Mouse (Mus musculus) right cerebral cortex, adult 2 months (tissue): ENCODE data around the gene Cdc123.

Experiments used
- DNase-seq, 2 experiments: peaks; one replicate each; pipeline ENCODE4 v3.0.0; 2021 to 2022; ENCODE audit warnings: low spot score in 2 of 2

Cdc123 gene

DNA sequence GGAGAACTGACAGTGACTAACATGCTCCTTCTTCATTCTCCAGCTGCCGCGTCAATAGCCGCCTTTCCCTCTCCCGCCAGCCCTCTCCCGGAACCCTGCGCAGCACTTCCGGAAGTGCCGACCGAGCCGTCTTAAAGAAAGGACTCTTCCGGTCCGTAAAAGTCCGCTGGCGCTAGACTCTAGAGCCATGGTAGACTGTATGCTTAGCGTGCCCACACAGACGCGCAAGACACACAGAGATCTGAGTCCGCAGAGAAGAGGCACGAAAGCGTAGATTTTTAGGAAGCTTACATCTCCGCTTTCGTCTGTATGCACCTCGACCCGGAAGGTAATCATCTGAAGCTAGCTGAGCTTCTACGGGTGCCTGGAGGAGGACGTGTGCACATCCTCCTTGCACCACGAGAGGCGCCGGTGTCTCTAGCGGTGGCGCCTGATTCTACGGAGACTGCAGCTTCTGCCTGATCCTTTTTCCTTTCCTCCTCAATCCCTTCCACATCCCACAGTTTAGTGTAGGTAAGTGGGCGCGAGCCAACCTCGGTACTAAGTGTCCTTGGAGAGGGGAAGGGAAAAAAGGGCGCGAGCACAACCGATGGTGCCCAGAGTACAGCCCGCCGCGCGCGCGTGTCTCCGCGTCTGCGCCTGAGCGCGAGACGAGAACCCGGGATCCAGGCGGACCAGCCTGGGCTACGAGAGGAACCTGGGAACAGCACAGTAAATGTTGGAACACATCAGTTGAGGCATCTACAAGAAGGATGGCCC lies at the start of gene Cdc123, which contains the start of gene Nudt5:
Gene Cdc123 (minus strand): TSS at position 292 of the 759 bp plus-strand sequence.
Gene Nudt5 (plus strand): TSS at position 147 of the 759 bp plus-strand sequence.
- DNase-seq: peak; percentile 92 to 95

GRCm38 (mm10) chr2:5894296-5894695 lies 49.3 kb upstream of the Cdc123 start:
- no peak for DNase-seq

DNA sequence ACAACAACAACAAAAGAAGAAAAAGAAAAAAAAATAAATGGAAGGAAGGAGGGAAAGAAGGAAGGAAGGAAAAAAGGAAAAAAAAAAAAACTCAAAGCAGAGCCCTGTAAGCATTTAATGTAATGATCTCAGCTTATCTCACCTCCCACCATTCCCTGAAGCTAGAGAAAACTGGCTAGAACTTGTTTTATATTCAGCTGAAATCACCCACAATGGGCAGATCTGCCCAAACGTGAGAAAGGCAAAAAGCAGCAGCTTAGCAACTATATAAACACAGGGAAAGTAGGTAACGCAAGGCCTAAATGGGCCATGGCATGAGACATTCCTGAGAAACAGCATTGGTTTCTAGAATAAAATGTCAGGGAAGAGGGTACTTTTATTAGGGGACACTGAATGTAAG lies 44.4 kb upstream of the Cdc123 start:
- DNase-seq: peak in 1 of 2 experiments; percentile 44

DNA sequence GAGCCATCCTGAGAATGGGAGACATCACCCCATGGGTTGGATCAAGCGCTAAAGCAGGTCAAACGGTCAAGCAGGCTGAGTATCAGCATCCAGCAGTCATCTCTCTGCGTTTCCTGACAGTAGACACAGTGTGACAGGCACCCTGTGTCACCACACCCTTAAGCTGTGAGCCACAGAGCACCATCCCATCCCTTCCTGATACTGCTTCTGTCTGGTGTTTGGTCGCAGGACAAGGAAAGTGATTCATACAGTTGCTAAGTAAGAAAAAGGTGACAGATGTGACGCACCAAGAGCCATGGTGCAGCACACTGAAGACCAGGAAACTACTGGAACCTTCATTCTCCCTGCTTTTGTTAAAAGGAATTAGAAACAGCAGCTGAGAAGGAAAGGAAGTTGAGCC lies 43.9 kb upstream of the Cdc123 start:
- no peak for DNase-seq

DNA sequence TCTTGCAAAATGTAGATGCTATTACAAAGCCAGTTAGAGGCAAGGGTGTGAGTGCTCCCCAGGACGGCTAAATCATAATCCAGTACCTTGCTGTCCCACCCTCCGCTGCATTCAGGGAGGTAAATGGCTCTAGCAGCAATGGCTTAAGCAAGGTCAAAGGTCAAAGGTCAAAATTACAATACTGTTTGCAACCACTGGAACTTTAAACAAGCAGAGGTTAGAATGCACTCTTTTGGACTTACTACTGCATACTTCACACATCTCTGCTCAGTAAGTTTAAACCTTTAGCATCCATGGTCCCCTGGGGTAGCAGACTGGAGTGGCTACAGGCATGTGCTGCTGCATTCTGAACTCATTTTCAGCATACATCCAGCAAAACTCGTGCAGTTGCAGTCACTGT lies 32.5 kb upstream of the Cdc123 start:
- no peak for DNase-seq

DNA sequence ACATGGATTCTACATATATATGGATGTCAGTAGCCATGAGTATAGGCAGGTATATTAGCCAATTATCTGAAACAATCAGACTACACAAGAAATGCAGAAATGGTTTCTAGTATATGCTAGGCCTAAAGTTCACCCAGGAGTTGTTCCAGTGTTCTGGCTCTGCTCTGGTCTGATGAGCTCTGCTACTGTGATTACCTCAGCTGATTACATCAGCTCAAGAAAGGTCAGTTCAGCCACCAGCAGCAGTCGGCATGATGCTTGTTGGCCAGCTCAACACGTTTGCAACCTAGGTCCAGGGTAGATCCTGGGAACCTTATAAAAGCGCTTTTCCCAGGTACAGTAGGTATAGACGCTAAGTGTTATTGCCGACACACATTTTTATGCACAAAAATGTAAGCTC lies 24.8 kb upstream of the Cdc123 start:
- DNase-seq: no peak

- no peak for DNase-seq
These were observed 22.7 kb upstream of the Cdc123 start for GRCm38 (mm10) chr2:5867681-5868080.

GRCm38 (mm10) chr2:5862834-5863233 lies 17.9 kb upstream of the Cdc123 start, which contains the start of gene Gm13199:
Gm13199 (minus strand) TSS chr2:5862934.
- DNase-seq: no peak

- no peak for DNase-seq
These were observed 6.9 kb upstream of the Cdc123 start for GRCm38 (mm10) chr2:5851866-5852265.

GRCm38 (mm10) chr2:5851116-5851515 lies 6.2 kb upstream of the Cdc123 start:
- no peak for DNase-seq

DNA sequence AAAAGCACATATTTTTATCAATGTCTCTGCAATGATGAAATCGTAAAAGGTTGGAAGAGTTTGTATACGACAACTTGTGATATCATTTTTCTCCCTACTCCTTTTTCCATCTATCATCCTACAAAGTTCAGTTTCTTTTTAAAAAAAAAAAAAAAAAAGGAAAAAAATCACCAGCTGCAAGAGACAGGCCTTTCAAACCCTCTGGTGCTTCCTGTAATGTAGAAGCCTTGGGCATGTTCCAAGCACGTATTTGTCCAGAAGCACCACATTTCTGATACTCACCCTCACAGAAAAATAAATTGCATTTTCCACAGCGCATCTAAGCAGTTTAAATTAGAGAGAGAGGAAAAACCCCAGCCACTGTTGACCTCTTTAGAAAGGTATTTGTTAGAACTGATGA lies 862 bp upstream of the Cdc123 start:
- DNase-seq: no peak

DNA sequence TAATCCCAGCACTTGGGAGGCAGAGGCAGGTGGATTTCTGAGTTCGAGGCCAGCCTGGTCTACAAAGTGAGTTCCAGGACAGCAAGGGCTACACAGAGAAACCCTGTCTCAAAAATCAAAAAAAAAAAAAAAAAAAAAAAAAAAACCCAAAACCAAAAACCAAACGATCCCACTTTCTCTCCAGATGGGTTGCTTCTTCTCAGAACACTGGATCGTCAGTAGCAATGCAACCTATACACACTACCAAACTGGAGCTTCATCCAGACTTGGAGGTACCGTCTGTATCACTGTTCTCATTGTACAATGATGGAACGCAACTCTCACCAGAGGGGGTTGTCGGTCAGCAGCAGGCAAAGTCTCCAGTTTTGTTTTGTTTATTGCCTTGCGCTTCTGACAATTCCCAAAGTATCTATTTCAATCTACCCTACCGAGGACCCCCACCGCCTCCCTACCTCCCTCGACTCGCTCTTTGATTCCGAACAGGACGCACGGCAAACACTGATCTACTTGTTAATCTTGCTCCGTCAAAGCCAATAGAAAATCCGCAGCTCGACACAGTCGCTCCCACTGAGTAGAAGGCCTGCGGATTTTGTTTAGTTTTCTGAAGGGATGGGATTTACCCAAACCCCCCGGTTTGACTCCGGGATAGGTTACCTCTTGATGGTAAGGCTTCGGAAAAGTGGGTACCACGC lies 637 bp downstream of the Cdc123 start:
- no peak for DNase-seq

DNA sequence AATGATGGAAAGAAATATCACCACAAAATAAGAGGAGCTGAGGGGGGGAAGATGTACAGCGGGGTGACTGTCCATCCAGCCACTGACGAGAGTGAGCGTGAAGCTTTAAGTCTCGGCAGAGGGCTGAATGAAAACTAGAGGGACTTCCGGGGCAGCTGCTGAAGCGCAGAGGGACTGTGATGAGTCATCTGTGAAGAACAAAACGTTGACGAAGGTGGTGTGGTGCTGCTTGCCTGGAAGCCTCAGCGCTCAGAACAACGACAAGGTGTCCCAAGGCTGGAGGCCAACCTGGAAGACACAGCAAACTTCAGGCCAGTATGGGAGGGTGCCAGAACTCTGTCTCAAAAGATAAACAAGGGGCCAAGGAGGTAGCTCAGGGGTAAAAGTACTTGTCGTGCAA lies 4.1 kb downstream of the Cdc123 start:
- no peak for DNase-seq

DNA sequence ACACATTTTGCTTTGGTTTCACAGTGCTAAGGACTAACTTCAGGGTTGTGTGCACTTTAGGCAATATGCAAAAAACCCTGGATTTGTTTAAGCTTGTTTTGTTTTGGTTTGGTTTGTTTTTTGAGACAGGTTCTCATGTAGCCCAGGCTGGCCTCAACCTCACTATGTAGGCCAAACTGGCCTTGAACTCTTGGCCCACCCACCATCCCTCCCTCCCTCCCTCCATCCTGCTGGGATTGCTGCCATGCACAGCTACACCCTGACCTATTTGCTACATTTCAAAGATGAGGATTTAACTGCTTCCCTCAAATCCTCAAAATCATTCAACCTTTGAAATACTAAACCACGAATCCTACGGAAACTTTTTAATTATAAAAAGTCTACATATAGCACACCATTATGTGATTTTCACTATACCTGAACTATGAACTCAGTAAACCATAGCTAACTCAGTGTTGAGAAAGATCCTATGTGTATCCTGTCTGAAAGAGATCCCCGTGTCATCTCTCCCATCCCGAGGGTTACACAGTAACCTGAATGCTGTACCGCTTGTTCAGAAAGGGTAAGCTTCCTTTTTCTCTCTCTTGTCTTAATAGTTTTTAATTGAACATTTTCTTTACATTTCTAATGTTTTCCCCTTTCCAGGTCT lies 19.6 kb downstream of the Cdc123 start:
- no peak for DNase-seq

DNA sequence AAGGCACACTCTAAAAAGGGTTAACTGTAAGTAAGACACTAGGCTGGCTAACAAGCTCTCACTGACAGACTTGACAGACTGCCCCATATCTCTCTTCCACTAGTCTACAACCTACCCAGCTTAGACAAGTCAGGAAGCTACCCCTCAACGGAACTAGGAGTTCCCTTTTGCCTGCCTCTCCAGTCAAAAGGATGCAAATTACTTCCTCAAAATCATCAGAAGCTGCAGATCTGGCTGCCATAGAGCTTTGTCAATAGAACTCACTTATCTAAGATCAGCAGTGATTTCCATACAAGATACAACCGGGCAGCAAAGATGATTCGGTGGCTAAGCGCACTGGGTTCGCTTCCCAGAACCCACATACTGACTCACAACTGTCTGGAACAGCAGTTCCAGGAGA lies 20.3 kb downstream of the Cdc123 start:
- no peak for DNase-seq

DNA sequence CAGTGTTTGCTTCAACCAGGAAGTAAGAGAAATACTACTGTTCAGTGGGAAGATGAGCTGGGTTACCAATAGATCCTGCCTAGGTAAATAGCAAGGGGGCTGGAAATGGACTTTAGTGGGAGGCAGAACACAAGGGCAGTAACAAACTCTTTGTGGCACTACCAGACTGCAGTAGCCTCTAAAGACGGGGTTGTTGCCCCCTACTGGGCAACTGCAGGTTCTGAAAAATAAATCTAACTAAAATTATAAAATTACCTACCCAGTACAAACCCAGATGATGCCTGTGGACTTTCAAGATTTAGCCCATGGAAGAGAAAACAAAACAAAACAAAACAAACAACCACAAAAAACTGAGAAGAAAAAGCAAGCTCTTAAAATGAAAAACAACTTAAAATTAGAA lies 20.8 kb downstream of the Cdc123 start:
- no peak for DNase-seq

- DNase-seq: no peak
These were observed 22.5 kb downstream of the Cdc123 start for GRCm38 (mm10) chr2:5822449-5822848.

- DNase-seq: no peak
These were observed 23.7 kb downstream of the Cdc123 start for GRCm38 (mm10) chr2:5821264-5821663.

DNA sequence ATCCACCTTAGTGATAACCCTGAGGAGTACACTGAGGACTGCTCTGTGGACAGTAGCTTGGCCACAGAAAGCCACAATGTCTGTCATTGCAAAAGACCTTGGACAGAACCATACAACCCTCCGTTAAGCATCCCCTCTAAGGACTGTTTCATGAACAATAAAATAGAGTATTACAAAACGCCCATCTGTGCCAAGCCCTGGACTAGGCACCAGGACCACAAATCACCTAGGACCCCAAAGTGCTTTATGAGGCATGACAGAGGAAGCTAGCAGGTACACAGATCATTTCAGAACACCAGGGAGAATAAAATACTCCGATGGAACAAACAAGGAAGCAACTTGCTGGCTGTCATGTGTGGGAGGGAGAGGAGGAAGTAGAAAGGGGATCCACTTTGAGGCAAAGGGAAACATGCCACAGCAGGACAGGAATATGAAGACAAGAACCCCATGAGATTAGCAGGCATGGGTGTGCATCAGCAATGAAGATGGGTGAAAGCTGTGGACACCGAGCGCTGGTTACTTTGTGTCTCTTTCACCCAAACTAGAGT lies 33.7 kb downstream of the Cdc123 start:
- no peak for DNase-seq

DNA sequence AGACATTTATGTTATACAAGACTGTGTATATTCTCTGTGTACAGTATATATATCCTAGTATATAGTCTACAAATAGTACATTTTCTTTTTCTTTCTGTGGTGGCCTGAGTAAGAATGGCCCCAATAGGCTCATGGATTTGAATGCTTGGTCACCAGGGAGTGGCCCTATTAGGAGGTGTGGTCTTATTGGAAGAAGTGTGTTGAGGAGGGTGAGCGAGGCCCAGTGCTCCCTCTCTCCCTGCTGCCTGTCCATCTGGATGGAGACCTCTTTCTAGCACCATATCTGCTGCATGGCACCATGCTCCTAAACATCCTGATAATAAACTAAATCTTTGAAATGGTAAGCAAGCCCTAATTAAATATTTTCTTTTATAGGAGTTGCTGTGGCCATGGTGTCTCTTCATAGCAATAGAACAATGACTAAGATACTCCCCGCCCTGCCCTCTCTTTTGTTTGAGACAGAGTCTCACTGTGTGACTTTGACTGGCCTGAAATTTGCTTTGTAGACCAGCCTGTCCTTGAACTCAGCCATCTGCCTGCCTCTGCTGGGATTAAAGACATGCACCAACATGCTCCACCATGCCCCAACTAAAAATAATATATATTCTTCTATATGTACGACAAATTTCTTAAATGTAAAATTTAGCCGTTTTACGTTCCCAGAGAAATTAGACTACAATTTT lies 34.8 kb downstream of the Cdc123 start:
- no peak for DNase-seq

DNA sequence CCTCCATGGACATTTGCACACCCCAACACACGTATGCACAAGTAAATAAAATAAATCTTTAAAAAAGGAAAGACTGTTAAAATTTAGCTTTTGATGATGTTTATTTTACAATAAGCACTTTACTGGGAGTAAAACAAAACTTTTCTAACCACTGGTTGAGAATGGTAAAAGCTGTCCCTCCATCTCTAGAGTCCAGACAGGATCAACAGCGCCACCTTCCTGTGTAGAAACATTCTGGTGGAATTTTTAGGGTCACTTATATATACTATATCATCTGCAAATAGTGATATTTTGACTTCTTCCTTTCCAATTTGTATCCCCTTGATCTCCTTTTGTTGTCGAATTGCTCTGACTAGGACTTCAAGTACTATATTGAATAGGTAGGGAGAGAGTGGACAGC lies 38.8 kb downstream of the Cdc123 start:
- peak in 1 of 2 experiments; percentile 19 for DNase-seq

DNA sequence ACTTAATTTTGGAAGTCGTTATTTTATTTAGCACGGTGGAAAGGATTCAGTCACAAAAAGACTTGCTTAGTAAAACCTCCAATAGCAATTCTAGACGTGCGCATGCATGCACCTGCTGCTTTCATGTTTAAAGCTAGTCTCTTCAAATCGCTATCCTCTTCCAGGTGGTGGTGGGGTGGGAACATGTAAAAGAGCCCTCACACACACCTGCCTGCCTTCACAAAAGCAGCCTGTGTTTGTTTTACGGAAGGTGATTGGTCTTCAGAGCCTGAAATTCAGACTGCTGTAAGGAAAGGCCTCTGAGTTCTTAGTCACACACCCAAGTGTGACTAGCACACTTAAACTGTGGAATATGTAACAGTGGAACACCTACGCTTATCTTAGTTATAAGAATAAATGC lies 39.7 kb downstream of the Cdc123 start:
- DNase-seq: no peak
